Mouse (Mus musculus): ENCODE results near the gene Slx4ip. TPM values are rescaled to one million over a fixed set of nuclear protein-coding genes. Genes with fewer than 3 reads are reported as not detected.
A peak's percentile ranks its signal among the peaks of the same experiment; 100 is the strongest.

Slx4ip gene
- polyA plus RNA-seq, 1 experiment from 2014 or later = 9.4 TPM

DNA sequence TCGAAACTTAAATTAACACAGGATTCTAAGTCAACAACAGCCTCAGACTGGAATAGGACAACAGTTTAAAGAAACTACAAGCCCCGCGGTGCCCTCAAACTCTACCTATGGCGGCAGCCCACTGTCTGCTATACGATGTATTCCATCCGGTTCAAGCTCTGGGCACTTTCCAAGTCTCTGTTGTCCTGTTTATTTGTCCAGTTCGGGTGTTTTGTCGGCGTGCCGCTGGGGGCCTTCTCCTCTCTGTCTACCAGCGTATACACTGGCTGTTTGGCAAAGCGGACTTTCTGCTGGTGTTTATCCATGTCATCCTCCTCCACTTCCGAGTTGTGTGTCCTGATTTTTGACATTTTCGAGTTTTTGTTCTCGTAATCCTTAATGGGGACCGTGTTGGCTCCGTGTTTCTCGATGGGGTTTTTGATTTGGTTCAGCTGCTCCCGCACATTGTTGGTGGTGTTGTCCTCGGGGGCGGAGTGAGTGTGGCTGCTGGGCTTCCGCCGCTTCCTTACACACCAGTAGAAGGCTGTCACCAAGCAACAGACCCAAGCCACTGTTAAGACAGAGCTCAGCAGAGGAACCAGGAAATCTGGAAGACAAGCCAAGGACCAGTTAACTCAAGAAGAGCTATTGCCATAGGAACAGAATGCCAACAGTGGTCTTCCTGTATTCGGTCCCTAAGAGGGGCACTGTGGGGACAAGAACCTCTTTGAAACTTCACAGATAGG lies 192.0 kb downstream of the Slx4ip start:
- no peak for ATAC-seq (ENCODE audit: insufficient read depth, low FRiP score, low TSS enrichment)
- Histone ChIP-seq H3K4me2 (ENCODE audit: low read depth) (no peak overlapping the region), H3K4me3 (ENCODE audit: low read depth, low read length) (no peak overlapping the region), H3K36me3 (ENCODE audit: control insufficient read depth, insufficient read depth, low read length) (peaks cover 2% of the 10 kb centered on the region; the same call in 1 of the 2 replicates), H3K27ac (ENCODE audit: low read depth, low read length) (no peak overlapping the region), H3K9me3 (ENCODE audit: control insufficient read depth, low read length) (no peaks in the 10 kb centered on the region), H3K4me1 (ENCODE audit: control insufficient read depth, insufficient read depth, low read length) (no peaks in the 10 kb centered on the region; the same call in none of the 2 replicates), H3K27me3 (ENCODE audit: control insufficient read depth, insufficient read depth, low read length) (no peaks in the 10 kb centered on the region), H3K9ac (ENCODE audit: low read length) (no peak overlapping the region)
- 94% methylated on average over 24 of the region's 24 CpGs for WGBS
- no peak for DNase-seq (ENCODE audit: low spot score)

DNA sequence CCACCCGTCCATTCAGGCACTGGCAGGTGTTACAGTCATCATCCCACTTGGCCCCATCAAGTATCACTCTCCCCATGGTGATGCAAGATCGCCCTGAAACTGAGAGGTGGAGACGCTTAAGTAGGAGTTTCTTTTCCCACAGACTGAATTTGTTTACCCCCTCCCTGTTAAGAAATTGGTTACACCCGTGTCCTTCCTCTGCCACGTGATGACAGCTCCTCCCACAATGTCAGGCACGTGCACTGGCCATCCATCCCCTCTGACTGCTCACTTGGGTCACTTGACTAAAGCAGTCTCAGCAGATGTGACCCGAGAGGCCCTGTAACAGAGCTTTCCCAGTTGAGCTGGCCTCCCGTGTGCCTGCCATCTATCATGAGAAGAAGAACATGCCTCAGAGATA lies 194.2 kb downstream of the Slx4ip start:
- Histone ChIP-seq H3K4me3 (ENCODE audit: low read depth, low read length) (no peak overlapping the region), H3K4me2 (ENCODE audit: low read depth) (no peak overlapping the region), H3K9me3 (ENCODE audit: control insufficient read depth, low read length) (no peaks in the 10 kb centered on the region), H3K27ac (ENCODE audit: low read depth, low read length) (no peak overlapping the region), H3K36me3 (ENCODE audit: control insufficient read depth, insufficient read depth, low read length) (peaks cover 2% of the 10 kb centered on the region; the same call in 1 of the 2 replicates), H3K27me3 (ENCODE audit: control insufficient read depth, insufficient read depth, low read length) (no peaks in the 10 kb centered on the region), H3K9ac (ENCODE audit: low read length) (no peak overlapping the region), H3K4me1 (ENCODE audit: control insufficient read depth, insufficient read depth, low read length) (no peaks in the 10 kb centered on the region; the same call in none of the 2 replicates)
- DNase-seq (ENCODE audit: low spot score) (no peak), ATAC-seq (ENCODE audit: insufficient read depth, low FRiP score, low TSS enrichment) (no peak)
- 67% methylated on average over 8 of the region's 8 CpGs for WGBS

DNA sequence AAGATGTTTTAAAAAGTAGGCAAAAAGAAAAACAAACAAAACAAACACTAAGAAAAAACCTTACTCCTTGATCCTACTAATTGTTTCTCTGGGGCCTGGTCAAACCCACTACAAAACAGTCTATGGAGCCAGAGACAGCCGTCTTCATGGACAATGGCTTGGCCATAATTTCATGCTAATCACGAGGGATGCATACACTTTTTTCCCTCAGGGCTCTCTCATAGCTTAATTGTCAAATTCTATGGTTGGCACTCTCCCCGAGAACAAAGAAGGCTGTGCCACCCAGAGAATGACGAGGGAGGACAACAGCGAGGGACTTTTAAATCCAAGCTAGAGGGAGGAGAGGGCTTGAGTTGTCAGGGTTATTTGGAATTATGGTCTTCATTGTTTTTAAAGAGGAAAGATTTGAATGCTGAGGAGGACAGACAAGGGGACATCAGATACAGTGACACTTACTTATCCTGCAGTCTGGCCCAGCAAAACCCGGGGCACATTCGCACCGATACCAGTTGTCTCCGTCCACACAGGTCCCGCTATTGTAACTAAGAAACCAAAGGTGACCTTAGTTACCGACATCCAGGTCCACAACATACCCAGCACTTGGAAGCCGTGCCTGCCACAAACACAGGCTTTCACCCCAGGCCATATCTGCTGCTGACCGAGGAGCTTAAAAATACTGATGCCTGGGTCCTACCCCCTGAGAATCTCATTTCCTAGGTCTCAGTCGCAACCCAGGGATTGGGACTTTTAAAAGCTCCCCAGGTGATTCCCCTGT lies 195.8 kb downstream of the Slx4ip start:
- no peak overlapping the region for H3K4me2 ChIP-seq (ENCODE audit: low read depth)
- H3K36me3 ChIP-seq (ENCODE audit: control insufficient read depth, insufficient read depth, low read length) = peaks cover 2% of the 10 kb centered on the region; the same call in 1 of the 2 replicates
- no peak overlapping the region for H3K27ac ChIP-seq (ENCODE audit: low read depth, low read length)
- no peak overlapping the region for H3K4me3 ChIP-seq (ENCODE audit: low read depth, low read length)
- H3K9ac ChIP-seq (ENCODE audit: low read length) = no peak overlapping the region
- H3K9me3 ChIP-seq (ENCODE audit: control insufficient read depth, low read length) = no peaks in the 10 kb centered on the region
- peaks cover 6% of the 10 kb centered on the region for H3K4me1 ChIP-seq (ENCODE audit: control insufficient read depth, insufficient read depth, low read length)
- 74% methylated on average over 14 of the region's 14 CpGs for WGBS
- peak; percentile 28; the same call in 1 of the 2 replicates for ATAC-seq (ENCODE audit: insufficient read depth, low FRiP score, low TSS enrichment)
- no peak for DNase-seq (ENCODE audit: low spot score)
- H3K27me3 ChIP-seq (ENCODE audit: control insufficient read depth, insufficient read depth, low read length) = no peaks in the 10 kb centered on the region

- Histone ChIP-seq H3K27ac (ENCODE audit: low read depth, low read length) (no peak overlapping the region), H3K4me1 (ENCODE audit: control insufficient read depth, insufficient read depth, low read length) (peaks cover 14% of the 10 kb centered on the region), H3K9ac (ENCODE audit: low read length) (no peak overlapping the region), H3K36me3 (ENCODE audit: control insufficient read depth, insufficient read depth, low read length) (peaks cover 2% of the 10 kb centered on the region; the same call in 1 of the 2 replicates), H3K9me3 (ENCODE audit: control insufficient read depth, low read length) (no peaks in the 10 kb centered on the region), H3K4me3 (ENCODE audit: low read depth, low read length) (no peak overlapping the region), H3K27me3 (ENCODE audit: control insufficient read depth, insufficient read depth, low read length) (no peaks in the 10 kb centered on the region), H3K4me2 (ENCODE audit: low read depth) (no peak overlapping the region)
- ATAC-seq (ENCODE audit: insufficient read depth, low FRiP score, low TSS enrichment) = no peak
- WGBS = 69% methylated on average over 6 of the region's 6 CpGs
- no peak for DNase-seq (ENCODE audit: low spot score)
Observed at GRCm38 (mm10) chr2:137087705-137088104, 196.7 kb downstream of the Slx4ip start.

GRCm38 (mm10) chr2:137091766-137092522 lies 200.9 kb downstream of the Slx4ip start:
- Histone ChIP-seq H3K27ac (ENCODE audit: low read depth, low read length) (no peak overlapping the region), H3K36me3 (ENCODE audit: control insufficient read depth, insufficient read depth, low read length) (no peaks in the 10 kb centered on the region), H3K9ac (ENCODE audit: low read length) (no peak overlapping the region), H3K9me3 (ENCODE audit: control insufficient read depth, low read length) (no peaks in the 10 kb centered on the region), H3K4me2 (ENCODE audit: low read depth) (no peak overlapping the region), H3K4me3 (ENCODE audit: low read depth, low read length) (no peak overlapping the region), H3K27me3 (ENCODE audit: control insufficient read depth, insufficient read depth, low read length) (no peaks in the 10 kb centered on the region), H3K4me1 (ENCODE audit: control insufficient read depth, insufficient read depth, low read length) (peaks cover 33% of the 10 kb centered on the region)
- DNase-seq (ENCODE audit: low spot score) (no peak), ATAC-seq (ENCODE audit: insufficient read depth, low FRiP score, low TSS enrichment) (no peak)
- WGBS = 70% methylated on average over 11 of the region's 11 CpGs

DNA sequence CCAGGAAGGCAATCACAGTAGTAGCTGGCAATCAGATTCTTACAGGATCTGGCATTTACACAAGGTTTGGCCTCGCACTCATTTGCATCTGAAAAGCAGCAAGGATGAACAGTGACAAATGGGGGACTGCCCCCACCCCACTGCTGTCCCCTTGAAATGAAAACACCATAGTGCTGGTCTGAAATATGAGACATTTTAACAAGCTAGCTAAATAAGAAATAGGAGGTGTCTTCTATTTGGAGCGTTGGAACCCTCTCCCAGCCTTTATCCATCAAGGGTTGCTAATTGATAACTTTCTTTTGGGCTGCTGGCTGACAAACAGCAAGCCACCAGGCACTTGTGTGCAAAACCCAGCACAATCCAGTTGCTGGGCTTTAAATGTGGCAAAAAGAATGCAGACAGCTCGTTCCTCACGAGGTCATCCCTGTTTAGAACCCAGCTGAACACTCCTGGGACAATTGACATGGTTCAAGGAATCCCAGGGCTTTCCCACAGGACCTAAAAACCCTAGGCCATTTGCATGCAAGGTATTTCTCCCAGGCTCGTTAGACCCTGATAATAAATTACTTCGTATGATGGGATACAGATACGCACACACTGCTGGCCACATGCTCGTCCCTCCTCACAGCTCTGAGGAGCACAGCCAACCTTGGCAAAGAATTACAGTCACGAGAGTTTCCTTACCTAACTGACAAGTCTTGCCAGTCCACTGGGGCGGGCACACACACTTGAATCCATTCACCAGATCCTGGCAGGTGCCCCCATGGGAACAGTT lies 201.7 kb downstream of the Slx4ip start:
- WGBS = 21% methylated on average over 10 of the region's 10 CpGs
- no peak overlapping the region for H3K4me2 ChIP-seq (ENCODE audit: low read depth)
- H3K4me1 ChIP-seq (ENCODE audit: control insufficient read depth, insufficient read depth, low read length) = peaks cover 41% of the 10 kb centered on the region

GRCm38 (mm10) chr2:137093298-137093630 lies 202.2 kb downstream of the Slx4ip start:
- Histone ChIP-seq H3K9ac (ENCODE audit: low read length) (no peak overlapping the region), H3K27ac (ENCODE audit: low read depth, low read length) (no peak overlapping the region), H3K27me3 (ENCODE audit: control insufficient read depth, insufficient read depth, low read length) (no peaks in the 10 kb centered on the region), H3K4me3 (ENCODE audit: low read depth, low read length) (no peak overlapping the region), H3K9me3 (ENCODE audit: control insufficient read depth, low read length) (no peaks in the 10 kb centered on the region), H3K4me1 (ENCODE audit: control insufficient read depth, insufficient read depth, low read length) (peaks cover 45% of the 10 kb centered on the region), H3K4me2 (ENCODE audit: low read depth) (no peak overlapping the region), H3K36me3 (ENCODE audit: control insufficient read depth, insufficient read depth, low read length) (no peaks in the 10 kb centered on the region)
- 74% methylated on average over 7 of the region's 7 CpGs for WGBS
- no peak for ATAC-seq (ENCODE audit: insufficient read depth, low FRiP score, low TSS enrichment)
- no peak for DNase-seq (ENCODE audit: low spot score)

More for the DNA sequence above, 201.7 kb downstream of the Slx4ip start:
- Histone ChIP-seq H3K9me3 (ENCODE audit: control insufficient read depth, low read length) (no peaks in the 10 kb centered on the region), H3K36me3 (ENCODE audit: control insufficient read depth, insufficient read depth, low read length) (no peaks in the 10 kb centered on the region), H3K27ac (ENCODE audit: low read depth, low read length) (no peak overlapping the region), H3K27me3 (ENCODE audit: control insufficient read depth, insufficient read depth, low read length) (no peaks in the 10 kb centered on the region), H3K9ac (ENCODE audit: low read length) (no peak overlapping the region), H3K4me3 (ENCODE audit: low read depth, low read length) (no peak overlapping the region)
- peak; percentile 72 for ATAC-seq (ENCODE audit: insufficient read depth, low FRiP score, low TSS enrichment)
- no peak for DNase-seq (ENCODE audit: low spot score)

GRCm38 (mm10) chr2:137094301-137094700 lies 203.3 kb downstream of the Slx4ip start:
- Histone ChIP-seq H3K9ac (ENCODE audit: low read length) (no peak overlapping the region), H3K27ac (ENCODE audit: low read depth, low read length) (no peak overlapping the region), H3K4me1 (ENCODE audit: control insufficient read depth, insufficient read depth, low read length) (peaks cover 51% of the 10 kb centered on the region), H3K27me3 (ENCODE audit: control insufficient read depth, insufficient read depth, low read length) (no peaks in the 10 kb centered on the region), H3K4me2 (ENCODE audit: low read depth) (no peak overlapping the region), H3K4me3 (ENCODE audit: low read depth, low read length) (no peak overlapping the region), H3K36me3 (ENCODE audit: control insufficient read depth, insufficient read depth, low read length) (no peaks in the 10 kb centered on the region), H3K9me3 (ENCODE audit: control insufficient read depth, low read length) (no peaks in the 10 kb centered on the region)
- DNase-seq (ENCODE audit: low spot score) (no peak), ATAC-seq (ENCODE audit: insufficient read depth, low FRiP score, low TSS enrichment) (no peak)
- WGBS = 62% methylated on average over 8 of the region's 8 CpGs
